Mouse (Mus musculus): ENCODE data around the gene Nrxn3. TPM values are rescaled to one million over a fixed set of nuclear protein-coding genes. Genes with fewer than 3 reads are reported as not detected.

The Nrxn3 gene
- polyA plus RNA-seq, 1 experiment: not detected

GRCm38 (mm10) chr12:89685633-89686032 is 963.0 kb downstream of the Nrxn3 start:
- TF ChIP-seq CTCF (IDR thresholded peaks at IDR 0.05; ENCODE audit: low read depth, low read length): no peak
- no peak for TF ChIP-seq POLR2A (IDR thresholded peaks at IDR 0.05; ENCODE audit: borderline replicate concordance, low read depth, low read length)
- H3K4me1 ChIP-seq (ENCODE audit: control insufficient read depth, insufficient read depth, low read length): no peaks in the 10 kb centered on the region
- no peak overlapping the region for H3K4me3 ChIP-seq (ENCODE audit: insufficient read depth, low read length)
- no peak overlapping the region for H3K27ac ChIP-seq (ENCODE audit: insufficient read depth, low read depth, low read length)

DNA sequence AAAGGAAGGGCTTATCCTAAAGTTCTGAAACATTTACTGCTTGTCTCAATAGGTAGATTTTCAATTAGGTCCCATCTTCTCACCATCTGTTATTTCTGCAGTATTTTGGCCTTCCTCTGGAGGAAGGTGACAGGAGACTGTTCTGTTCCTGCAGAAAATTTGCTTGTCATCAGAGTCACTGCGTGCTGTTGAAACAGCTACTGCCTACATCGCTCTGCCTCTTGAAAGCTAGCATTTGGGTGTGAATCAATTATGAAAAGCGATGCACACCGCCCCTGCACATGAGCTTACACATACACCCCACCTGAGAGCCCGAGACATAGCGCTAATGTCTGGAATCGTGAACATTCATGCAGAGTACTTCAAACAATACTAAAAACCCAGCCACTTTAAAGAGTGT is 966.4 kb downstream of the Nrxn3 start:
- Histone ChIP-seq H3K4me1 (ENCODE audit: control insufficient read depth, insufficient read depth, low read length) (no peaks in the 10 kb centered on the region), H3K27ac (ENCODE audit: insufficient read depth, low read depth, low read length) (no peak overlapping the region), H3K4me3 (ENCODE audit: insufficient read depth, low read length) (no peak overlapping the region)
- no peak for TF ChIP-seq CTCF (IDR thresholded peaks at IDR 0.05; ENCODE audit: low read depth, low read length)
- TF ChIP-seq POLR2A (IDR thresholded peaks at IDR 0.05; ENCODE audit: borderline replicate concordance, low read depth, low read length): no peak

GRCm38 (mm10) chr12:89699469-89699868 is 976.8 kb downstream of the Nrxn3 start:
- no peak overlapping the region for H3K4me3 ChIP-seq (ENCODE audit: insufficient read depth, low read length)
- TF ChIP-seq POLR2A (IDR thresholded peaks at IDR 0.05; ENCODE audit: borderline replicate concordance, low read depth, low read length) (no peak), CTCF (IDR thresholded peaks at IDR 0.05; ENCODE audit: low read depth, low read length) (no peak)
- no peak overlapping the region for H3K27ac ChIP-seq (ENCODE audit: insufficient read depth, low read depth, low read length)
- no peaks in the 10 kb centered on the region for H3K4me1 ChIP-seq (ENCODE audit: control insufficient read depth, insufficient read depth, low read length)

- Histone ChIP-seq H3K27ac (ENCODE audit: insufficient read depth, low read depth, low read length) (no peak overlapping the region), H3K4me3 (ENCODE audit: insufficient read depth, low read length) (no peak overlapping the region), H3K4me1 (ENCODE audit: control insufficient read depth, insufficient read depth, low read length) (no peaks in the 10 kb centered on the region)
- TF ChIP-seq CTCF (IDR thresholded peaks at IDR 0.05; ENCODE audit: low read depth, low read length): no peak
- no peak for TF ChIP-seq POLR2A (IDR thresholded peaks at IDR 0.05; ENCODE audit: borderline replicate concordance, low read depth, low read length)
Measured at GRCm38 (mm10) chr12:89700937-89701458, 978.3 kb downstream of the Nrxn3 start.

DNA sequence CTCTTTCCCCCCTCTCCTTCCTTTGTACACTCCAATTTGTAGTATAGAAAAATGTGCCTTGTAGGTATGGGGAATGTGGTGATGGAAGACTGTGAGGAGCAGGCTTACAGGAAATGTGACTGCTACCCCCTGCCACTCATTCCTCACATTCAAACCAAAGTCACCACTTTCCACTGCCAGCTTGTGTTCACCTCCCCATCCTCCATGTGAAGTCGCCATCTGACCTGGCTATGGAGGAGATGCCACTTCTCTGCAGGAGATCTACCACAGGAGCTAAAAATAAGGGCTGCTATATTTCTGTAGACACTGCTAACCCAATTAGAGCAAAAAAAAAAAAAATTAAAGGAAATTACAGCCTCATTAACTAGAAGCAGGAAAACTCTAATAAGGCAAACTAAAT is 980.3 kb downstream of the Nrxn3 start:
- Histone ChIP-seq H3K4me3 (ENCODE audit: insufficient read depth, low read length) (no peak overlapping the region), H3K4me1 (ENCODE audit: control insufficient read depth, insufficient read depth, low read length) (no peaks in the 10 kb centered on the region), H3K27ac (ENCODE audit: insufficient read depth, low read depth, low read length) (no peak overlapping the region)
- TF ChIP-seq CTCF (IDR thresholded peaks at IDR 0.05; ENCODE audit: low read depth, low read length) (no peak), POLR2A (IDR thresholded peaks at IDR 0.05; ENCODE audit: borderline replicate concordance, low read depth, low read length) (no peak)

DNA sequence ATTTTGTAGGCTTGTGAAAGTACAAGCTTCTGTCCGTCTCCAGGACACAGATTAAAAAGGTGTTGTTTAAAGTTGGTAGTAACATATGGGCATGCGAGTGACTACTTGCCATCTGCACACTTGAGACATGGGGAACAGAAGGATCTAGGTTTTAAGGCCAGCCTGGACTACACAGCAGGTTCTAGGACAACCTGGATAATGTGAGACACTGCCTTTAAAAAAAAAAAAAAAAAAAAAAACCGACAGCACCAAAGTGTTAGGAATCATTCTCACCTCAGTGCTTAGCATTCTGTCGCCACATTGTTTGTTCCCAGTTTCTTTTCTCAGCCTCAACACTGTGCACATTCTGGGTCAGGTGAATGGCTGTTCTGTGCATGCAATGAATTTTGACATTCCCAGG is 985.2 kb downstream of the Nrxn3 start:
- Histone ChIP-seq H3K4me3 (ENCODE audit: insufficient read depth, low read length) (no peak overlapping the region), H3K27ac (ENCODE audit: insufficient read depth, low read depth, low read length) (no peak overlapping the region), H3K4me1 (ENCODE audit: control insufficient read depth, insufficient read depth, low read length) (no peaks in the 10 kb centered on the region)
- TF ChIP-seq CTCF (IDR thresholded peaks at IDR 0.05; ENCODE audit: low read depth, low read length): no peak
- TF ChIP-seq POLR2A (IDR thresholded peaks at IDR 0.05; ENCODE audit: borderline replicate concordance, low read depth, low read length): no peak

- TF ChIP-seq CTCF (IDR thresholded peaks at IDR 0.05; ENCODE audit: low read depth, low read length): no peak
- no peak for TF ChIP-seq POLR2A (IDR thresholded peaks at IDR 0.05; ENCODE audit: borderline replicate concordance, low read depth, low read length)
- H3K4me3 ChIP-seq (ENCODE audit: insufficient read depth, low read length): no peak overlapping the region
- H3K27ac ChIP-seq (ENCODE audit: insufficient read depth, low read depth, low read length): no peak overlapping the region
- H3K4me1 ChIP-seq (ENCODE audit: control insufficient read depth, insufficient read depth, low read length): no peaks in the 10 kb centered on the region
Measured at GRCm38 (mm10) chr12:89710459-89710858, 987.8 kb downstream of the Nrxn3 start.

DNA sequence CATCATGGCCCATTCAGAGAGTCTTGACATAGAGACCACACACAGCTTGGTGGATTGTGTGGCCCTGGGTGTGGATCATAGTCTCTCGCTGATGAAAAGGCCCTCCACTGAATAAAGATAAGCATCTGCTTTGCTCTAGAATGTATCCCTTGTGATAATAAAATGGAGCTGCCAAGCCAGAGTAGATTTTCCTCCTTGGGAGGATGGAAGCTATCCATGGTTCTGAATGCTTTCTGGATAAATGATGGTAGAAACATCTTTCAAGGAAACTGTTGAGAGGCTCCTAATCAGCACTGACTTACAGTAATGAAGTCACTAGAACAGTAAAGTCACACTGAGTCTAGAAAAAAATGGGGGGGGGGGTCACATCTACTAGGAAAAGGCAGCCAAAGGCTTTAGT is 989.1 kb downstream of the Nrxn3 start:
- Histone ChIP-seq H3K4me3 (ENCODE audit: insufficient read depth, low read length) (no peak overlapping the region), H3K27ac (ENCODE audit: insufficient read depth, low read depth, low read length) (no peak overlapping the region), H3K4me1 (ENCODE audit: control insufficient read depth, insufficient read depth, low read length) (no peaks in the 10 kb centered on the region)
- TF ChIP-seq POLR2A (IDR thresholded peaks at IDR 0.05; ENCODE audit: borderline replicate concordance, low read depth, low read length): no peak
- no peak for TF ChIP-seq CTCF (IDR thresholded peaks at IDR 0.05; ENCODE audit: low read depth, low read length)

DNA sequence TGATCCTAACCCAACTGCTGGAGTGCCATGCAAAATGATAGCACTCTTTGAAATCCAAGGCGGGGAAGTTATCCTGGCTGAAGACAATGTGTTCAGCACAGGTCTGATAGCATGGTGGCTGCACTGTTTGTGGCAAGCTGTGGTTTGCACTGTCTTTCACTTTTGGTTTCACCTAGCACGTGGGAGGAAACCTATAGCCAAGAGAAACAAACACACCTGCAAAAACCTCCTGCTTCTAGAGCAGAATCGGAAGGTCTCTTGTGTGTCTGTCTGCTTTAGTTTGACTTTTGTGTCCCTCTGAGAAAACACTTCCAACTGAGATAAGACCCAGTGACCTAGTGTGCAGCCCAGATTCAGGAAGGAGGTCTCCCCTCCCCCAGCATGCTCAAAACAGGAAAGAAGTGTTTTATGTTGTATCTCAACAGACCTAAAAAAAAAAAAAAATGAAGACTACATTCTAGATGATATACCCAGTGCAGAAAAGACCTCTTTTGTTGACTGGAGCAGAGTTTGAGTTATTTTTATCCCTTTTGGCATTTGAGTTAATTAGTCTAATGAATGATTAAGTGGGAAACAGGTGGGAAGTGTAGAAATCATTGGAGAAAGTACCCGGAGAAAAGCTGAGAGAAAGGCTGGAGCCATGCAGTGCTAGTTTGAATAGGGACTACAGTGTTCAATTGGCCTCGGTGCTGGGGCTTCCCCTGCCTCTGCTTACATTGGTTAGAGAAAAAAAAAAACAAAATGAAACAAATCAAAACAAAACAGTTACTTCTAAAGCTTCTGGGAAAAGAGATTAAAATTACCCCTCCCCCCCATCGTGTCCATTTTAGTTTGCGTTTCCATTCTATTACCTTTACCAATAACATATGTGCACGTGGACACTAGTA is 996.8 kb downstream of the Nrxn3 start:
- no peak overlapping the region for H3K27ac ChIP-seq (ENCODE audit: insufficient read depth, low read depth, low read length)
- no peak overlapping the region for H3K4me3 ChIP-seq (ENCODE audit: insufficient read depth, low read length)
- no peak for TF ChIP-seq POLR2A (IDR thresholded peaks at IDR 0.05; ENCODE audit: borderline replicate concordance, low read depth, low read length)
- TF ChIP-seq CTCF (IDR thresholded peaks at IDR 0.05; ENCODE audit: low read depth, low read length): no peak
- H3K4me1 ChIP-seq (ENCODE audit: control insufficient read depth, insufficient read depth, low read length): no peaks in the 10 kb centered on the region

DNA sequence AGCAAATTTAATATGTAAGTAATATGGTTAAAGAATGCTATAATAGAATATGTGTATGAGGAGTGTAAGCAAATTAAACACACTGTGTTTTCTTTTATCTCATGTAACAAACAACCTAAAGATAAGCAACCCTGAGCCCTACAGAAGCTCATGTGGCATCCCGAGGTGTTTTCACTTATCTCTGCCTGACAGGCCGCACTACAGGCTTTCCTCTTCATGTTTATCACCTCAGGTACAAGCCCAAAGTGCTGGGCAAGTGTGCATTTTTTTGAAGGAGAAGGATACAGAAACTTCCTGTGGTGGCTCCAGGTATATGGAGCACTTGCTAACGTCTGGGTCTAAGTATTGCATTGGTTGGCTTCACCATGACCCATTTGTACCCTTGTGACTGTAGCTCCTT is 998.3 kb downstream of the Nrxn3 start:
- no peak for TF ChIP-seq CTCF (IDR thresholded peaks at IDR 0.05; ENCODE audit: low read depth, low read length)
- TF ChIP-seq POLR2A (IDR thresholded peaks at IDR 0.05; ENCODE audit: borderline replicate concordance, low read depth, low read length): no peak
- Histone ChIP-seq H3K4me3 (ENCODE audit: insufficient read depth, low read length) (no peak overlapping the region), H3K4me1 (ENCODE audit: control insufficient read depth, insufficient read depth, low read length) (no peaks in the 10 kb centered on the region), H3K27ac (ENCODE audit: insufficient read depth, low read depth, low read length) (no peak overlapping the region)
